Mouse (Mus musculus) gonadal fat pad, adult 2 months (tissue): ENCODE measurements at regions not wholly inside any gene's neighbourhood (a gene's known extent, or its start where the extent isn't known, plus 50 kb on each side); places are given as distances from the start of the nearest gene placed in this dataset.

Source experiments
- DNase-seq: peaks from one replicate; pipeline ENCODE4 v3.0.0-alpha.2; 2012; ENCODE audit warnings: low read depth

GRCm38 (mm10) chr14:98539792-98540191 is 370.2 kb upstream of the Dach1 start:
- DNase-seq = no peak

DNA sequence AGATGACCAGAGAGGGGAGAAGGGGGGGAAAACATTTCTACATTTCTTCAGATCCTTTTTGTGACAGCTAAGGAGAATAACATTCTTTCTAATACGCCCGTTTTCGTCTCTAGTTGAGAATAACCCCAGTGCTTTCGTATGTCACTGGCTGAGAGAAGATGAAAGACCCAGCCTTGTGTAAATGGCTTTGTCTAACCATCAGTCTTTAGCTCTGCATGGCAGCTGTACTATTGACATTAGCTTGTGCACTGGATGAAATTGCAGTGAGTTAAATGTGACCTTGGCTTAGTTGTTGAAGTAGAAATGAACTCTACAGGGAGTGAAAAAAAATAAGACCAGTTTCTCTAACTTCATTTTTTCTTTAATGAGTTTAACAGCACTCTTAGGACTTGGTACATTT is 368.7 kb upstream of the Dach1 start:
- no peak for DNase-seq

DNA sequence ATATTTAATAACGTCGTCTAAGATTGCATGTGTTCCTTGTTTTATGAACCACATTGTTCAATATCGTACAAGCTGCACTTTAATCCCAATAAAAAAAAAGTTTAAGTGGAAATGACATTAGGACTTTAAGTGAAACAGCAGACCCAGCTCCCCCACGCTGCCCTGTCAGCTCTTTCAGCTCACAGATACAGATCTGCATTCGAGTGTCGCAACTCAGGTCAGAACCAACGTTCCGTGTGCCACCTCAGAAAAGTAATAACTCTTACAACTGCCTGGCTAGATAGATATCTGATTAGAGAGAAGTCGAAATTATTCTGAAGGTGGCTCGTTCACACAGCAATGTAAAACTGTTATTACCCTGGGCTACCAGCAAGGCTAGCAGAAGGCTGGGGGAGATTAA is 364.0 kb upstream of the Dach1 start:
- DNase-seq = peak; percentile 47

DNA sequence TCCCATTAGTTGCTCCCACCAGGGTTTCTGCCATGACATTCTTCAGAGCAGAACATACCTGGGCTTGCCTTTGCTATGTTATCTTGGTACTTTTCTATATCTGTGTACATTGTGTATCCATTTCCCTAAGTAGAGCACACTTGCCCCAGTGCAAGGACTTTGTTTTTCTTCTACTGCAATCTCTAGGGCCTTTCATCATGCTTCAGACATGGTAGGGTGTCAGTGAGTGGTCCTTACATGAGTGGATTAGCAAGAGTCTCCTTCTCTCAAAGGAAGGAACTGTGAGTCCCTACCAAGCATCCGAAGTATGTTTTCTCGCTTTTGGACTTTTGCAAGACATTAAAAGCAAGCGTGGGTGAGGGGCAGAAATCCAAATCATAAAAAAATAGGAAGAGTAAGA is 351.4 kb upstream of the Dach1 start:
- DNase-seq = no peak

DNA sequence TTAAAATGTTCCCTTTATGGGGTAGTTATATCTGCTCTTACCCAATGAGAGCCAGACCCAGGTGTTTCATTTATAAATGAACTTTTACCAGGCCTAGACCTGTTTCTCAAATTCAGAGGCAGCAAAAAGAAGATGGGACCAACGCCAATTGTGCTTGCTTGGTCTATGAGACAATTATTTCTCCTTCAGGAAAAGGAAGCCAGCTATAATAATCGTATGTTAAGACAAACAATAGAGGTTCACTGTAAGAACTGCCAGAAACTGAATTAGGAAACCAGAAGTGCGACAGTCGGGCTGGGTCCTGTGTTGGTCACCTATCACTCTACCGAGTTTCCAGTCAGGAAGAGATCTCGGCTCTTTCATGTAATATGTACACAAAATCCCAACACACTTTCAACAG is 335.8 kb upstream of the Dach1 start:
- DNase-seq = peak; percentile 72

GRCm38 (mm10) chr14:98477416-98477815 is 307.9 kb upstream of the Dach1 start:
- DNase-seq = no peak

GRCm38 (mm10) chr14:98471803-98472509 is 302.4 kb upstream of the Dach1 start:
- peak; percentile 100 for DNase-seq

DNA sequence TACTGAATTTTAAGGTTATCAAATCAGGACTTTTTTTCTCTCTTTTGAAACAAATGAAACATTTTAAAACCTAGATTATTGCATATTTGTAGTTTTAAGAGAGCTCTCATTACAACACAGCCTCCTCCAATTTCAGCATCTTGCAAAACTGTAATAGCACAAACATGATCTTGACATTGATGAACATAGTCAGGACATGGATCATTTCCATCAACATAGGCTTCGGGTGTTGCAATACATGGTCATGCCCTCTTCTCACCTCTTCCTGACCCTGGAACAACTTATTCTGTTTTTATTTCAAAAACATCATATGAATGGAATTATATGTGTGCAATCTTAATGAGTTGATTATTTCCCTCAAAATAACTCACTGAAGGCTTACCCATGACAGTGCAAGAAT is 284.9 kb upstream of the Dach1 start:
- peak; percentile 59 for DNase-seq

- peak; percentile 95 for DNase-seq
These were observed 282.6 kb upstream of the Dach1 start for GRCm38 (mm10) chr14:98452191-98452590.

DNA sequence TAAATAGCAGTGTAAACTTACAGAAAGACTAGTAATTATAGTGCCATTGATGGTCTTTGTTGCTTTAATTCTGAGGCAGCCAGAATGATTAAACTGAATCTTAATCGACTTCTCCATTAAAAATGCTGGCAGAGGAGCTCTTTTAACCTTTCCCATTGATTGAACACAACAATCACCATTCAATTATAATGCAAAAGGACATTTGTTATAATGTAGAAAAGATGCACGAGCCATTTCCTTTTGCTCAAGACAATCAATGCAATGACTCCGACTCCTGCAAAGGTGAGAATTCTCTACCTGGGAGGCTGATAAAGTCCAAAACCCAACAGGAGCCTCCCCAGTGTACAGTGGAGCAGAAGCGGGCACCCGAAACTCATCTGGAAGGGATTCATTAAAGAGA is 280.0 kb upstream of the Dach1 start:
- DNase-seq = no peak

DNA sequence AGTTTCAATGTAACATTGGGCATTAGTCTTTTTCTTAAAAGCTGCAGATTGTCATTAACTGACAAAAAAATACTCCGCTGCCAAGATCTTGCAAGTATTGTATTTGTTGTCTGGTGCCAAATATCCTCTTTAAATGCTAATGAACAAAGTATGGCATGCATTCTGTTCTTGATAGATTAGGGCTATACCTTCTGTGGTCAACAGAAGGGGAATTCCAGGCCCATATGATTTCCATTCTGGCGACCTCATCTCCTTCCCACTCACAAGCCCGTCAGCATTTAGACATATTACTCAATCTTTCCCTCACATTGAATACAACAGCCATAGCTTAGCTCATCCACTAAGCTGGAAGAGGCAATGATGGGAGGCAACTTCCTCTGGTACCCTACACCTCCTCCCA is 272.8 kb upstream of the Dach1 start:
- peak; percentile 22 for DNase-seq

DNA sequence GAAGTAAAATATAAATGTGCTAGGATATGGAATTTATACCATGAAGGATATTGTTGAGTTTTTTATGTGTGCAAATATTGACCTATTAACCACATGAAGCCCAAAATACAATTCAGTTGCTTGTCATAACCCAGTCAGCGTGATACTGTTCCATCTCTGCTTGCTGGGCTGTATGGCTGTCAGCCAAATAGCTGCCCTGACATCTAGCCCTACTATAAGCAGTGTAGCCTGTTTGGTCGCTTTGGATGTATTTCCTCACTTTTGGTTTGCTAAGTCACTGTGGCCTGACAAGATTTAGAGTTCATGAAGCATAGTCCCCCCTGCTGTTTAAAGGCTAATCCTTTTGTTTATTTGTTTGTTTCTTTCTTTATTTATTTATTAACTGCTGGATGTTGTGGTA is 272.4 kb upstream of the Dach1 start:
- DNase-seq = peak; percentile 24

- DNase-seq = no peak
These were observed 262.4 kb upstream of the Dach1 start for GRCm38 (mm10) chr14:98431959-98432358.

DNA sequence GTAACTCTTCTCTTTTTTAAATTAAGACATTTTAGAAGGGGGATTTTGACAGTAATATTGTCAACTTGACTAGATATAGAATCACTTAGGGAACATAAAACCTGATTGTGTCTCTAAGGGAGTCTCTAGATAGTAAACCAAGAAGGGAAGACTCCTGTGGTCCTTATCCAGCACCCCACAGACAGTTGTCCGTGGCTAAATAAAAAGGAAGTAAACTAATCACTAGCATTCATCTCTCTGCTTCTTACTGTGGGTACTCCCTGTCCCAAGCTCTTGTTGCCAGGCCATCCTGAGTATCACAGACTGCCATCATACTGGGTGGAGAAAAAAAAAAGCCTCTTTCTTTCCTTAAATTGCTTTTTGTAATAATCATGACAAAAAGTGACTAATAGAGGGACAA is 248.2 kb upstream of the Dach1 start:
- no peak for DNase-seq

DNA sequence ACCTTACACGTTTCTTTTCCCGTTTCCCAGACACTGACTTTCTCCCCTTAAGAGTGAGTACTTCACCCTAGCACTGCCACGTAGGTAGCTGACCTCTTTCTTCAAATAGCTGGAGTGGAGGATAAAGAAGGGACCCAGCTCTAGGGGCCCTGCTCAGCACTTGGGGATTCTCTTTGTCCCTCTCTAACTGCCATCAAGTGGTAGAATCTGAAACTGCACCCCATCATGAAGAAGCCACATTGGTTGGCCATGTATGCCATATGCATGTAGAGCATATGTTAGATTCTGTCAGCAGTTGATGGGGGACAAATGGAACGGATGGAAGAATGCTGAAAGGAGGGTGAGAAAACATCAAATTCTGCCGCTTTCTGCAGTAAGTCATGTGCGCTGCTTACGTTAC is 244.6 kb upstream of the Dach1 start:
- no peak for DNase-seq

DNA sequence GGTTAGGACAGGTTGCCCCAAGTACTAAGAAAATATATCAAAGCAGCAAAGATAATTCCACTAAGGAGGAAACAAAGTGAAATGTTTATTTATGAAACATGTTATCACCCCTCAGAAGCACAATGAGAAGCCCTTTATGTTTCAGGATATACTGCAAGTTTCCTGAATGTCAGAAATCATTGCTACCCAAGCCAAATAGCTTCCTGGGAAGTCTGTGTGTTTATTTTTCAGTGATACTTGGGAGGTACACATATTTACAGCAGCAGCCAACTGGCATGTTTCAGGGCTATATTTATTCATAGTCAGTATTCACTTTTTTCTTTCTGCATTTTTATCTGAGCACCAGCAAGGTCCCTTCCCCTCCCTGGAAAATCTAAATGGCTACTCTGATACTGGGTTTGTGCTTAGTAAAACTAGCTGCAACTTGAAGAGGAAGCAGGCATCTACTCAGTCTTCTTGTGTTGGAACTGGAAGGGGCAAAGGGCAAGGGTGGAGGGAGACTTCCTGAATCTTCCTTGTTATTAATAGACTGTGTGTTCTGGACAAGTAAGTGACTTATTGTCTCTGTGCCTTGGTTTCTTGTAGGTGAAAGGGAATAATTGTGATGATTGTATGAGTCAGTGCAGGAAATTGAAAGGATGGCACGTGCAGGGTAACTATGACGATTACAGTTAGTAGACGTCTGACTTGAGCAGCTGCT is 236.5 kb upstream of the Dach1 start:
- DNase-seq = no peak

DNA sequence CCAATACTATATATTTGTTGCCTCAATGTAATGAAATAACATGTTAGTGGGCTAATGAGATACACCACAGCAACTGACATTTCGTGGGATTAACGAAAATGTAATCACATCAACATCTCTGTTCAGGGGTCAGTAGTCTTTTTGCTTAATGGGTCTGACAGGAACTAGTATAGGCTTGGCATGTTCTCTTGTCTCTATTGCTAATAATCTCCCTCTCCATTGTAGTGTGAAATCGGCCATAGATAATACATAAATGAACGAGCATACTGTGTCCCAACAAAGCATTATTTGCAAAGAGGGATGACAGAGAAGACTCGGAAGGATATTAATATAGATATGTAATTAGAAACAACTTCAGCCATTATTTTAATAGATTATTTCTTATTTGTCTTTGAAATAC is 234.5 kb upstream of the Dach1 start:
- no peak for DNase-seq

DNA sequence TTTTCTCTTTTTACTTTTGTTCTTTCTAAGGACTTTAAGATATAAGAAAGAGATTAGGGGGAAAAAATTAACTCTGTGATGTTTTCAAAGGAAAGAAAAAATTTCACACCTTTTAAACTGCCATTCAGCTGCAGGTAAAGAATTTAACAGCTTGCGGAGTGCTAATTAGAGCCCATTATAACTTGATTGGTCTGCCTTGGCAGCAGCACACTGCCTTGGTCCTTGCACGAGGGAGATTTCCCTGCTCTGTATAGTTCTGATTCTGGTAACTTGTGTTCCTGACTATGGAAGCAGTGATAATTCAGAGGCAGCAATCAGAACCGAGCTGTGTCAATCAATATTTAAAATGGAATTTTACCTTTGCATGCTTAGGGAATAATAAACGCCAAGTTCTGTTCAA is 218.3 kb upstream of the Dach1 start:
- no peak for DNase-seq
